Mouse (Mus musculus) testis, adult 2 months (tissue): Measurements from ENCODE around the gene Clip2.

Experiments
- CTCF ChIP-seq: fragments of 200-500 bp; IDR thresholded peaks from 2 replicates; pipeline ENCODE4 v1.5.1; 2012; ENCODE audit warnings: low read depth, mild to moderate bottlenecking, inconsistent platforms, low read length, moderate library complexity; ENCODE audit not compliant: control insufficient read depth, insufficient read depth, insufficient replicate concordance
- POLR2A ChIP-seq: fragments of 200-500 bp; IDR thresholded peaks from 2 replicates; pipeline ENCODE4 v1.6.1; 2012; ENCODE audit warnings: low read depth, mild to moderate bottlenecking, inconsistent platforms, low read length, moderate library complexity; ENCODE audit not compliant: control insufficient read depth

- peak; percentile 54; the same call in 1 of the 2 replicates for TF ChIP-seq CTCF
- no peak for TF ChIP-seq POLR2A
Measured at GRCm38 (mm10) chr5:134525971-134526711, 26.1 kb downstream of the Clip2 start.
